Mouse (Mus musculus): ENCODE measurements around the gene H2-DMb2. TPM values are rescaled to one million over a fixed set of nuclear protein-coding genes. Genes with fewer than 3 reads are reported as not detected.

The H2-DMb2 gene
- polyA plus RNA-seq, 1 experiment = not detected

DNA sequence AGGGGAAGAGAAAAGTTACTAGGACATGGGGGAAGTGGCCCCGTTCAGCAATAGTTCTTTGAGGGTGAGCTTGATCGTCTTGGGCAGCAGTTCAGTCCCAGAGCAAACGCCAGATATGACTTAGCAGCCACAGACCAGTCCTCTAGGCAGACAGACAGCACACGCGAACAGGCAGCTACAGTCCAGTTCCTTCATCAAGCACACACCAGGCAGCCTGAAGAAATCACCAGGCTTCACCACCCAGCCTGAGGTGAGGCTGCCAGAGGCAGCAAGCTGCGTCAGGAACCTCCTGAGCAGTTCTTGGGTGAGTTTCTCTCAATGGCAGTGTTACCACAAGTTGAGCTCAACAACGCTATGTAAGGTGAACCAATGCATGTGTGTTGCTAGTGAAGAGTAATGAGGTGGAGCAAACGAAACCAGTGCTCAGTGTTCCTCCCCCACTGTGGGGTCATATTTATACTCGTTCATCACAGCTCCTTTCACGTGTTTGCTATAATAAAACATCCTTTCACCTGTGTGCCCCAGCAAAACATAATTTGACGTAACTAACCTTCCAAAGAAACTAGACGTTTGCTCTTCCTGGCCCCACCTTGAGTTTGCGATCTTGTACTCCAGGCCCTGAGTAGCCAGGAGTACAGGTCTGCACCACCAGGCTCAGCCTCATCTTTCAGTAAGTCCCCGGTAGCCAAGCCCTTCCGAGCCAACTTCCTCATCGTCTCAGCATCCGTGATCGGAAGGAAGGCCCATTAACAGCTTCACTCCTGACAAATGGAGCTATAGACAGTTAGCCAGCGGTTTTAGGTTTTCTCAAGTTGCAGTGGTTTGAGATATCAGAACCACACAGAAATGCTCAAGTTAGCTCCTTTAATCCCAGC lies 12.8 kb upstream of the H2-DMb2 start:
- no peak overlapping the region for H3K4me3 ChIP-seq (ENCODE audit: low read depth, low read length)
- TF ChIP-seq EP300 (IDR thresholded peaks at IDR 0.05; ENCODE audit: insufficient read depth, low read depth, low read length) (no peak), CTCF (IDR thresholded peaks at IDR 0.05; ENCODE audit: low read depth, low read length) (no peak), POLR2A (IDR thresholded peaks at IDR 0.05; ENCODE audit: insufficient read depth, low read length) (no peak)
- no peaks in the 10 kb centered on the region for H3K27me3 ChIP-seq (ENCODE audit: control insufficient read depth, insufficient read depth, low read length, poor library complexity, severe bottlenecking)
- H3K36me3 ChIP-seq (ENCODE audit: control insufficient read depth, insufficient read depth, low read length, poor library complexity, severe bottlenecking) = no peaks in the 10 kb centered on the region
- no peak overlapping the region for H3K27ac ChIP-seq (ENCODE audit: insufficient read depth, low read length)
- H3K4me1 ChIP-seq (ENCODE audit: control insufficient read depth, insufficient read depth, low read length) = peaks cover 2% of the 10 kb centered on the region
- H3K9ac ChIP-seq (ENCODE audit: low read depth, poor library complexity, severe bottlenecking) = no peak overlapping the region
- H3K9me3 ChIP-seq (replicated peaks; ENCODE audit: control insufficient read depth, insufficient read depth, low read length, poor library complexity, severe bottlenecking) = no peaks in the 10 kb centered on the region

DNA sequence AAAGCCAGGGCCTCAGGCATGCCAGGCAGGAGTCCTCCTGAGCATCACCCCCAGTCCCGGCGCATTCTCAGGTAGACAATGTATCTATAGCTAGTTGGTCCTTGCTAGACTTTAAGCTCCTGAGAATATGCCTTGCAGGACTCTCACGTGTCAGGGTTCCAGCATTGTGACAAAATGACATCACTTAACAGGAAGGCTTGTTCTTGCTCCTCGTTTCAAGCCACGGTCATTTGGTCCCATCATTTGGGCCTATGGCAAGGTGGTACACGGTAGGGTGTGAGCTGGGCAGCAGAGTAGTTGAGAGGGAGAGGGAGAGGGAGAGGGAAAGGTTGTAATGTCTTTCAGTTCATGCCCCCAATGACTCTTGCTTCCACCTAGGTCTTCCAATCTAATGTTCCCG lies 11.2 kb upstream of the H2-DMb2 start:
- Histone ChIP-seq H3K4me1 (ENCODE audit: control insufficient read depth, insufficient read depth, low read length) (no peaks in the 10 kb centered on the region), H3K36me3 (ENCODE audit: control insufficient read depth, insufficient read depth, low read length, poor library complexity, severe bottlenecking) (no peaks in the 10 kb centered on the region)
- TF ChIP-seq EP300 (IDR thresholded peaks at IDR 0.05; ENCODE audit: insufficient read depth, low read depth, low read length) (no peak), POLR2A (IDR thresholded peaks at IDR 0.05; ENCODE audit: insufficient read depth, low read length) (no peak), CTCF (IDR thresholded peaks at IDR 0.05; ENCODE audit: low read depth, low read length) (no peak)

DNA sequence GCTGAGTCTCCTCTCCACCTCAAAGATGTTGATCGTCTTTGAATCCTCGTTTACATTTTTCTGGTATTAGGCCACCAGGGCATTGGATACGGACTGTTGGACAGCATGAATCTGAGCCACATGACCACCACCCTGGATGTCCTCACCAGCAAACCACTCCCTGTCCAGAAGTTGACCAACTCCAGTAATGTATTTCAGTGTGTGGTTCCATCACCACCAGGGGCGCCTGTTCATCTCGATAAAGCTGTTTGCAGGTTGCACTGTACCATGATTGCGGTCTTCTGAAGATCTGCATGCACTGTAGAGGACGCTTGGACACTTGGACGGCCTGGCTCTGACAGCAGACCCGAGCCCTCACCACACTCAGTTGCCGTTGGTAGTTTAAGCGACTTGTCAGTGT lies 9.8 kb upstream of the H2-DMb2 start:
- Histone ChIP-seq H3K9me3 (replicated peaks; ENCODE audit: control insufficient read depth, insufficient read depth, low read length, poor library complexity, severe bottlenecking) (no peaks in the 10 kb centered on the region), H3K27me3 (ENCODE audit: control insufficient read depth, insufficient read depth, low read length, poor library complexity, severe bottlenecking) (no peaks in the 10 kb centered on the region), H3K9ac (ENCODE audit: low read depth, poor library complexity, severe bottlenecking) (no peak overlapping the region), H3K4me3 (ENCODE audit: low read depth, low read length) (no peak overlapping the region), H3K4me1 (ENCODE audit: control insufficient read depth, insufficient read depth, low read length) (no peaks in the 10 kb centered on the region), H3K27ac (ENCODE audit: insufficient read depth, low read length) (no peak overlapping the region), H3K36me3 (ENCODE audit: control insufficient read depth, insufficient read depth, low read length, poor library complexity, severe bottlenecking) (no peaks in the 10 kb centered on the region)
- no peak for TF ChIP-seq POLR2A (IDR thresholded peaks at IDR 0.05; ENCODE audit: insufficient read depth, low read length)
- TF ChIP-seq EP300 (IDR thresholded peaks at IDR 0.05; ENCODE audit: insufficient read depth, low read depth, low read length) = no peak
- TF ChIP-seq CTCF (IDR thresholded peaks at IDR 0.05; ENCODE audit: low read depth, low read length) = no peak

More for the DNA sequence above, 11.2 kb upstream of the H2-DMb2 start:
- Histone ChIP-seq H3K27ac (ENCODE audit: insufficient read depth, low read length) (no peak overlapping the region), H3K27me3 (ENCODE audit: control insufficient read depth, insufficient read depth, low read length, poor library complexity, severe bottlenecking) (no peaks in the 10 kb centered on the region), H3K9me3 (replicated peaks; ENCODE audit: control insufficient read depth, insufficient read depth, low read length, poor library complexity, severe bottlenecking) (no peaks in the 10 kb centered on the region), H3K4me3 (ENCODE audit: low read depth, low read length) (no peak overlapping the region), H3K9ac (ENCODE audit: low read depth, poor library complexity, severe bottlenecking) (no peak overlapping the region)

- no peak overlapping the region for H3K4me3 ChIP-seq (ENCODE audit: low read depth, low read length)
- no peak for TF ChIP-seq EP300 (IDR thresholded peaks at IDR 0.05; ENCODE audit: insufficient read depth, low read depth, low read length)
- no peak for TF ChIP-seq CTCF (IDR thresholded peaks at IDR 0.05; ENCODE audit: low read depth, low read length)
- no peak for TF ChIP-seq POLR2A (IDR thresholded peaks at IDR 0.05; ENCODE audit: insufficient read depth, low read length)
- H3K27ac ChIP-seq (ENCODE audit: insufficient read depth, low read length) = no peak overlapping the region
- H3K36me3 ChIP-seq (ENCODE audit: control insufficient read depth, insufficient read depth, low read length, poor library complexity, severe bottlenecking) = no peaks in the 10 kb centered on the region
- no peaks in the 10 kb centered on the region for H3K27me3 ChIP-seq (ENCODE audit: control insufficient read depth, insufficient read depth, low read length, poor library complexity, severe bottlenecking)
- H3K4me1 ChIP-seq (ENCODE audit: control insufficient read depth, insufficient read depth, low read length) = no peaks in the 10 kb centered on the region
- no peaks in the 10 kb centered on the region for H3K9me3 ChIP-seq (replicated peaks; ENCODE audit: control insufficient read depth, insufficient read depth, low read length, poor library complexity, severe bottlenecking)
- no peak overlapping the region for H3K9ac ChIP-seq (ENCODE audit: low read depth, poor library complexity, severe bottlenecking)
Measured at GRCm38 (mm10) chr17:34134451-34134850, 8.7 kb upstream of the H2-DMb2 start.

GRCm38 (mm10) chr17:34135297-34136224 lies 7.5 kb upstream of the H2-DMb2 start:
- H3K27ac ChIP-seq (ENCODE audit: insufficient read depth, low read length) = no peak overlapping the region
- H3K9me3 ChIP-seq (replicated peaks; ENCODE audit: control insufficient read depth, insufficient read depth, low read length, poor library complexity, severe bottlenecking) = no peaks in the 10 kb centered on the region
- no peaks in the 10 kb centered on the region for H3K4me1 ChIP-seq (ENCODE audit: control insufficient read depth, insufficient read depth, low read length)
- H3K9ac ChIP-seq (ENCODE audit: low read depth, poor library complexity, severe bottlenecking) = peak overlapping the region; percentile 4; the same call in 1 of the 2 replicates
- no peaks in the 10 kb centered on the region for H3K27me3 ChIP-seq (ENCODE audit: control insufficient read depth, insufficient read depth, low read length, poor library complexity, severe bottlenecking)
- H3K36me3 ChIP-seq (ENCODE audit: control insufficient read depth, insufficient read depth, low read length, poor library complexity, severe bottlenecking) = no peaks in the 10 kb centered on the region
- peak overlapping the region; percentile 72 for H3K4me3 ChIP-seq (ENCODE audit: low read depth, low read length)
- TF ChIP-seq EP300 (IDR thresholded peaks at IDR 0.05; ENCODE audit: insufficient read depth, low read depth, low read length) (no peak), CTCF (IDR thresholded peaks at IDR 0.05; ENCODE audit: low read depth, low read length) (peak; percentile 98)

All from ES-Bruce4 (cell line).